ENCODE assay signal across 13 mouse cellular contexts in genomic region chr11:115832064-115832463, GRCm38 (mm10). TPM values are rescaled to one million over a fixed set of nuclear protein-coding genes. Genes with fewer than 3 reads are reported as not detected.
DNase-seq lines count a peak whose midpoint lies in the region; ATAC-seq and TF ChIP-seq lines count a peak whose summit lies in the region.
"Had no signal": no experiment of that assay in that cellular context is flagged by ENCODE, and none has a peak within 500 bp of the region (broad histone marks: within the 10 kb centered on the region; RNA-seq: fewer than 3 reads in every experiment).

No protein-coding gene starts in this region.

- H3K27me3 ChIP-seq in heart, embryonic 15.5 days = no peaks in the 10 kb centered on the region
- H3K27me3 ChIP-seq in lung, postnatal 0 days (replicated peaks; ENCODE audit: insufficient read depth, low read length) = no peaks in the 10 kb centered on the region
- peaks cover 3% of the 10 kb centered on the region; the same call in 1 of the 2 replicates for H3K27me3 ChIP-seq in liver, embryonic 12.5 days (replicated peaks)

- H3K36me3 ChIP-seq in heart, embryonic 15.5 days = no peaks in the 10 kb centered on the region
- H3K36me3 ChIP-seq in lung, postnatal 0 days (ENCODE audit: insufficient read depth, low read length) = no peaks in the 10 kb centered on the region
- H3K36me3 ChIP-seq in liver, embryonic 12.5 days = peaks cover 10% of the 10 kb centered on the region; the same call in 1 of the 2 replicates
- H3K36me3 ChIP-seq: limb, embryonic 13.5 days; midbrain, embryonic 15.5 days had no signal

- no peak for DNase-seq in heart, postnatal 36 days
- peak; percentile 62 for DNase-seq in lung, postnatal 0 days (ENCODE audit: low spot score)
- no peak for DNase-seq in lung, postnatal 25 days (ENCODE audit: low spot score)
- DNase-seq in right cerebral cortex, postnatal 36 days (ENCODE audit: low spot score in 2 of 2) = no peak
- DNase-seq in urinary bladder, postnatal 4 days (ENCODE audit: low spot score in 2 of 2) = no peak
- DNase-seq: thymus, adult 2 months had no signal

- peaks cover 69% of the 10 kb centered on the region for H3K4me1 ChIP-seq in heart, embryonic 15.5 days (replicated peaks)
- peaks cover 24% of the 10 kb centered on the region; the same call in 1 of the 2 replicates for H3K4me1 ChIP-seq in lung, postnatal 0 days (ENCODE audit: insufficient read depth, low read depth, low read length)
- H3K4me1 ChIP-seq in liver, embryonic 12.5 days = peaks cover 77% of the 10 kb centered on the region
- H3K4me1 ChIP-seq: midbrain, embryonic 15.5 days had no signal

- H3K4me3 ChIP-seq in heart, embryonic 15.5 days = no peak overlapping the region
- no peak overlapping the region for H3K4me3 ChIP-seq in lung, postnatal 0 days (ENCODE audit: low read depth, low read length)
- H3K4me3 ChIP-seq in liver, embryonic 12.5 days = peak overlapping the region; percentile 19; the same call in 1 of the 2 replicates
- H3K4me3 ChIP-seq: layer of hippocampus, adult 2 months; limb, embryonic 13.5 days; midbrain, embryonic 15.5 days had no signal

- intact Hi-C loops in heart, postnatal 36 days (cut with DNase I) = no loop called here

- peak overlapping the region; percentile 31; the same call in 1 of the 2 replicates for H3K4me2 ChIP-seq in heart, embryonic 15.5 days
- H3K4me2 ChIP-seq in lung, postnatal 0 days (replicated peaks; ENCODE audit: low read depth, low read length) = peak overlapping the region; percentile 29
- H3K4me2 ChIP-seq in liver, embryonic 12.5 days = peak overlapping the region; percentile 62
- H3K4me2 ChIP-seq: hindbrain, embryonic 14.5 days; midbrain, embryonic 15.5 days had no signal

- no peak for ATAC-seq in heart, embryonic 15.5 days (replicated peaks; ENCODE audit: insufficient number of reproducible peaks, insufficient read depth, low FRiP score, low read depth)
- ATAC-seq in lung, postnatal 0 days = peak; percentile 12; the same call in 1 of the 2 replicates
- no peak for ATAC-seq in liver, embryonic 12.5 days
- ATAC-seq: midbrain, embryonic 15.5 days had no signal

- TF ChIP-seq CTCF in lung, postnatal 0 days (IDR thresholded peaks at IDR 0.05) = no peak

- H3K9ac ChIP-seq in heart, embryonic 15.5 days = no peak overlapping the region
- H3K9ac ChIP-seq in lung, postnatal 0 days (replicated peaks; ENCODE audit: low read depth) = no peak overlapping the region
- peak overlapping the region; percentile 58; the same call in 1 of the 2 replicates for H3K9ac ChIP-seq in liver, embryonic 12.5 days
- H3K9ac ChIP-seq: hindbrain, embryonic 14.5 days; midbrain, embryonic 15.5 days had no signal

- no peak for TF ChIP-seq EP300 in lung, postnatal 0 days (IDR thresholded peaks at IDR 0.05)

- H3K9me3 ChIP-seq in heart, embryonic 15.5 days (replicated peaks) = no peaks in the 10 kb centered on the region
- H3K9me3 ChIP-seq in lung, postnatal 0 days (ENCODE audit: low read length) = no peaks in the 10 kb centered on the region
- no peaks in the 10 kb centered on the region for H3K9me3 ChIP-seq in liver, embryonic 12.5 days (replicated peaks)
- H3K9me3 ChIP-seq: limb, embryonic 13.5 days; midbrain, embryonic 15.5 days had no signal

- peak overlapping the region; percentile 73; the same call in 1 of the 2 replicates for H3K27ac ChIP-seq in heart, embryonic 15.5 days
- H3K27ac ChIP-seq in lung, postnatal 0 days (ENCODE audit: low read length) = peak overlapping the region; percentile 90
- peak overlapping the region; percentile 79 for H3K27ac ChIP-seq in liver, embryonic 12.5 days
- H3K27ac ChIP-seq: hindbrain, embryonic 14.5 days; layer of hippocampus, adult 2 months; limb, embryonic 13.5 days; midbrain, embryonic 15.5 days had no signal

- WGBS in heart, embryonic 15.5 days = 64% methylated on average over 6 of the region's 6 CpGs
- 50% methylated on average over 6 of the region's 6 CpGs for WGBS in lung, postnatal 0 days
- 62% methylated on average over 6 of the region's 6 CpGs for WGBS in liver, embryonic 12.5 days (ENCODE audit: insufficient replicate concordance)

RNA-seq across cellular contexts. Expression of gene Llgl2, which starts 8.2 kb away (rescaled TPM):
- 12.7 and 17.2 TPM in 2 replicates for polyA plus RNA-seq in heart, embryonic 15.5 days (2015; fragmentation: Nextera tagmentation; extraction: Ambion mirVana)
- 10 to 100 TPM; 18.7 to 21.2 TPM for total RNA-seq in heart, postnatal 36 days (2021)
- 66.0 and 70.1 TPM in 2 replicates for polyA plus RNA-seq in lung, postnatal 0 days (2015; fragmentation: Nextera tagmentation; extraction: Ambion mirVana)
- polyA plus RNA-seq in liver, embryonic 12.5 days (2016; fragmentation: Nextera tagmentation; extraction: Ambion mirVana) = 13.4 and 14.3 TPM in 2 replicates

RNA-seq across cellular contexts. Expression of gene Tsen54, which starts 17.5 kb away (rescaled TPM):
- 20.1 and 26.4 TPM in 2 replicates for polyA plus RNA-seq in heart, embryonic 15.5 days (2015; fragmentation: Nextera tagmentation; extraction: Ambion mirVana)
- 1 to 10 TPM; 8.7 to 9.7 TPM for total RNA-seq in heart, postnatal 36 days (2021)
- polyA plus RNA-seq in lung, postnatal 0 days (2015; fragmentation: Nextera tagmentation; extraction: Ambion mirVana) = 18.2 and 19.9 TPM in 2 replicates
- polyA plus RNA-seq in liver, embryonic 12.5 days (2016; fragmentation: Nextera tagmentation; extraction: Ambion mirVana) = 23.5 and 25.6 TPM in 2 replicates

RNA-seq across cellular contexts. Expression of gene Caskin2, which starts 18.6 kb away (rescaled TPM):
- 18.0 and 22.5 TPM in 2 replicates for polyA plus RNA-seq in heart, embryonic 15.5 days (2015; fragmentation: Nextera tagmentation; extraction: Ambion mirVana)
- total RNA-seq in heart, postnatal 36 days (2021) = 10 to 100 TPM; 48.6 to 50.6 TPM
- 17.5 and 17.9 TPM in 2 replicates for polyA plus RNA-seq in lung, postnatal 0 days (2015; fragmentation: Nextera tagmentation; extraction: Ambion mirVana)
- polyA plus RNA-seq in liver, embryonic 12.5 days (2016; fragmentation: Nextera tagmentation; extraction: Ambion mirVana) = 8.3 and 9.2 TPM in 2 replicates

RNA-seq across cellular contexts. Expression of gene Myo15b, which starts 26.1 kb away (rescaled TPM):
- polyA plus RNA-seq in heart, embryonic 15.5 days (2015; fragmentation: Nextera tagmentation; extraction: Ambion mirVana) = 0.16 TPM in 2 replicates
- under 1 TPM in 1 of 2 experiments, not detected in 1; 0.14 TPM for total RNA-seq in heart, postnatal 36 days (2021)
- 0.57 and 0.68 TPM in 2 replicates for polyA plus RNA-seq in lung, postnatal 0 days (2015; fragmentation: Nextera tagmentation; extraction: Ambion mirVana)
- 0.38 and 0.83 TPM in 2 replicates for polyA plus RNA-seq in liver, embryonic 12.5 days (2016; fragmentation: Nextera tagmentation; extraction: Ambion mirVana)
- total RNA-seq: gastrocnemius, postnatal 10 days had no signal
- polyA plus RNA-seq: hindbrain, embryonic 14.5 days had no signal
